Mouse (Mus musculus) liver, embryonic 16.5 days (tissue): ENCODE results near the gene Afp. TPM values are rescaled to one million over a fixed set of nuclear protein-coding genes. Genes with fewer than 3 reads are reported as not detected.

Experiments
- ATAC-seq: fragments of 200-750 bp; cut with Nextera tagmentation; 2 replicates; pipeline ENCODE4 v1.8.0; 2017; ENCODE audit warnings: low read depth, mild to moderate bottlenecking, moderate number of reproducible peaks, moderate library complexity
- H3K27ac ChIP-seq: fragments of 300-500 bp; sonication (generic); 2 replicates; pipeline ENCODE4 v1.5.1; 2014; ENCODE audit warnings: mild to moderate bottlenecking, low read length
- H3K27me3 ChIP-seq: fragments of 300-500 bp; sonication (generic); 2 replicates; pipeline ENCODE4 v1.6.1; 2014; ENCODE audit warnings: low read depth, low read length, mixed read lengths; ENCODE audit not compliant: control insufficient read depth, insufficient read depth
- H3K36me3 ChIP-seq: fragments of 300-500 bp; sonication (generic); 2 replicates; pipeline ENCODE4 v1.6.1; 2014; ENCODE audit warnings: mild to moderate bottlenecking; ENCODE audit not compliant: control insufficient read depth, insufficient read depth
- H3K4me1 ChIP-seq: fragments of 300-500 bp; sonication (generic); 2 replicates; pipeline ENCODE4 v1.6.1; 2014; ENCODE audit warnings: low read depth, low read length, mixed read lengths; ENCODE audit not compliant: control insufficient read depth
- H3K4me2 ChIP-seq: fragments of 300-500 bp; sonication (generic); 2 replicates; pipeline ENCODE4 v1.6.1; 2014; ENCODE audit warnings: low read depth, low read length, mixed read lengths
- H3K4me3 ChIP-seq: fragments of 300-500 bp; sonication (generic); 2 replicates; pipeline ENCODE4 v1.5.1; 2014; ENCODE audit warnings: low read depth, mild to moderate bottlenecking, low read length
- H3K9ac ChIP-seq: fragments of 300-500 bp; sonication (generic); 2 replicates; pipeline ENCODE4 v1.6.1; 2014; ENCODE audit warnings: low read depth, low read length
- H3K9me3 ChIP-seq: fragments of 300-500 bp; sonication (generic); replicated peaks from 2 replicates; pipeline ENCODE4 v1.6.1; 2016; ENCODE audit warnings: low read length; ENCODE audit not compliant: control insufficient read depth
- WGBS: fragments of 180-500 bp; shearing (Covaris S2); extraction: QIAGEN DNeasy Blood & Tissue Kit; methylation state at CpG from one replicate; pipeline ENCODE4 v1.1.7; 2014; ENCODE audit not compliant: insufficient replicate concordance; 5-methylcytosine and 5-hydroxymethylcytosine counted together
- polyA plus RNA-seq: library from polyadenylated mRNA; unstranded; fragments of >200 nt; fragmentation: Nextera tagmentation; extraction: Ambion mirVana; gene quantifications from 2 replicates; pipeline ENCODE4 v1.2.1, GENCODE M21; 2015

Afp gene
- polyA plus RNA-seq, 1 experiment from 2014 or later = 15,904 TPM

GRCm38 (mm10) chr5:90494308-90494707 is 3.8 kb downstream of the Afp start:
- no peak overlapping the region for H3K27ac ChIP-seq
- no peak overlapping the region for H3K9ac ChIP-seq
- no peak overlapping the region for H3K4me3 ChIP-seq
- no peaks in the 10 kb centered on the region for H3K36me3 ChIP-seq
- H3K4me1 ChIP-seq = no peaks in the 10 kb centered on the region
- H3K4me2 ChIP-seq = no peak overlapping the region
- H3K27me3 ChIP-seq = no peaks in the 10 kb centered on the region
- peak; percentile 37 for ATAC-seq
- no peaks in the 10 kb centered on the region for H3K9me3 ChIP-seq
- WGBS = 64% methylated on average over 4 of the region's 4 CpGs

- Histone ChIP-seq H3K27ac (no peak overlapping the region), H3K4me3 (no peak overlapping the region), H3K4me1 (no peaks in the 10 kb centered on the region), H3K9ac (no peak overlapping the region), H3K36me3 (no peaks in the 10 kb centered on the region), H3K4me2 (no peak overlapping the region), H3K27me3 (no peaks in the 10 kb centered on the region), H3K9me3 (no peaks in the 10 kb centered on the region)
- 54% methylated on average over 7 of the region's 7 CpGs for WGBS
- no peak for ATAC-seq
Observed at GRCm38 (mm10) chr5:90499509-90499908, 9.0 kb downstream of the Afp start.

- no peak for ATAC-seq
- Histone ChIP-seq H3K4me2 (no peak overlapping the region), H3K36me3 (no peaks in the 10 kb centered on the region), H3K9me3 (no peaks in the 10 kb centered on the region), H3K4me3 (no peak overlapping the region), H3K4me1 (no peaks in the 10 kb centered on the region), H3K27ac (no peak overlapping the region), H3K27me3 (no peaks in the 10 kb centered on the region), H3K9ac (no peak overlapping the region)
- WGBS = 5% methylated on average over 6 of the region's 6 CpGs
Observed at GRCm38 (mm10) chr5:90500714-90501113, 10.2 kb downstream of the Afp start.

- no peaks in the 10 kb centered on the region for H3K9me3 ChIP-seq
- 50% methylated on average over 5 of the region's 5 CpGs for WGBS
- H3K36me3 ChIP-seq = no peaks in the 10 kb centered on the region
- H3K4me1 ChIP-seq = no peaks in the 10 kb centered on the region
- H3K27me3 ChIP-seq = no peaks in the 10 kb centered on the region
- H3K27ac ChIP-seq = no peak overlapping the region
- H3K4me3 ChIP-seq = no peak overlapping the region
- no peak for ATAC-seq
- H3K4me2 ChIP-seq = no peak overlapping the region
- no peak overlapping the region for H3K9ac ChIP-seq
Observed at GRCm38 (mm10) chr5:90501752-90502151, 11.2 kb downstream of the Afp start.

- H3K27ac ChIP-seq = no peak overlapping the region
- H3K36me3 ChIP-seq = no peaks in the 10 kb centered on the region
- 40% methylated on average over 11 of the region's 11 CpGs for WGBS
- no peak overlapping the region for H3K4me2 ChIP-seq
- H3K4me1 ChIP-seq = no peaks in the 10 kb centered on the region
- ATAC-seq = no peak
- H3K9me3 ChIP-seq = no peaks in the 10 kb centered on the region
- H3K4me3 ChIP-seq = no peak overlapping the region
- H3K27me3 ChIP-seq = no peaks in the 10 kb centered on the region
- no peak overlapping the region for H3K9ac ChIP-seq
Observed at GRCm38 (mm10) chr5:90504742-90505141, 14.2 kb downstream of the Afp start.

GRCm38 (mm10) chr5:90506507-90506906 is 16.0 kb downstream of the Afp start:
- no peaks in the 10 kb centered on the region for H3K36me3 ChIP-seq
- H3K27ac ChIP-seq = no peak overlapping the region
- WGBS = 56% methylated on average over 2 of the region's 2 CpGs
- H3K4me3 ChIP-seq = no peak overlapping the region
- H3K4me1 ChIP-seq = no peaks in the 10 kb centered on the region
- ATAC-seq = no peak
- H3K4me2 ChIP-seq = no peak overlapping the region
- no peak overlapping the region for H3K9ac ChIP-seq
- H3K27me3 ChIP-seq = no peaks in the 10 kb centered on the region
- no peaks in the 10 kb centered on the region for H3K9me3 ChIP-seq

- H3K27me3 ChIP-seq = no peaks in the 10 kb centered on the region
- no peak overlapping the region for H3K4me3 ChIP-seq
- no peak overlapping the region for H3K9ac ChIP-seq
- no peaks in the 10 kb centered on the region for H3K9me3 ChIP-seq
- 54% methylated on average over 13 of the region's 13 CpGs for WGBS
- H3K4me2 ChIP-seq = no peak overlapping the region
- H3K36me3 ChIP-seq = no peaks in the 10 kb centered on the region
- H3K4me1 ChIP-seq = no peaks in the 10 kb centered on the region
- no peak for ATAC-seq
- H3K27ac ChIP-seq = no peak overlapping the region
Observed at GRCm38 (mm10) chr5:90507411-90507949, 16.9 kb downstream of the Afp start.

GRCm38 (mm10) chr5:90509828-90510592 is 19.5 kb downstream of the Afp start:
- peak; percentile 64 for ATAC-seq
- no peaks in the 10 kb centered on the region for H3K9me3 ChIP-seq
- H3K27ac ChIP-seq = no peak overlapping the region

GRCm38 (mm10) chr5:90512288-90512955 is 21.9 kb downstream of the Afp start:
- H3K4me2 ChIP-seq = no peak overlapping the region
- no peaks in the 10 kb centered on the region for H3K36me3 ChIP-seq
- no peak overlapping the region for H3K27ac ChIP-seq
- no peak for ATAC-seq
- no peaks in the 10 kb centered on the region for H3K9me3 ChIP-seq
- no peak overlapping the region for H3K9ac ChIP-seq
- no peak overlapping the region for H3K4me3 ChIP-seq
- no peaks in the 10 kb centered on the region for H3K4me1 ChIP-seq
- 60% methylated on average over 6 of the region's 6 CpGs for WGBS
- H3K27me3 ChIP-seq = no peaks in the 10 kb centered on the region

More at GRCm38 (mm10) chr5:90509828-90510592, 19.5 kb downstream of the Afp start:
- Histone ChIP-seq H3K36me3 (no peaks in the 10 kb centered on the region), H3K4me1 (no peaks in the 10 kb centered on the region), H3K4me2 (no peak overlapping the region), H3K27me3 (no peaks in the 10 kb centered on the region), H3K9ac (no peak overlapping the region), H3K4me3 (no peak overlapping the region)
- 60% methylated on average over 5 of the region's 5 CpGs for WGBS
